In genomic region chr15:91753378-91754080, GRCm38 (mm10) we compare ENCODE assay signal across 11 mouse cellular contexts.
DNase-seq lines count a peak whose midpoint lies in the region; ATAC-seq and TF ChIP-seq lines count a peak whose summit lies in the region.
"Had no signal": no experiment of that assay in that cellular context is flagged by ENCODE, and none has a peak within 500 bp of the region (broad histone marks: within the 10 kb centered on the region; RNA-seq: fewer than 3 reads in every experiment).

No protein-coding gene starts in this region.

- peaks cover 11% of the 10 kb centered on the region for H3K4me1 ChIP-seq in embryonic facial prominence, embryonic 10.5 days
- H3K4me1 ChIP-seq in limb, embryonic 14.5 days (ENCODE audit: control insufficient read depth, insufficient read depth, low read length): no peaks in the 10 kb centered on the region

- no peaks in the 10 kb centered on the region for H3K9me3 ChIP-seq in embryonic facial prominence, embryonic 10.5 days
- H3K9me3 ChIP-seq in limb, embryonic 14.5 days (ENCODE audit: control insufficient read depth, low read length): no peaks in the 10 kb centered on the region

- peak; percentile 30; the same call in 1 of the 2 replicates for ATAC-seq in limb, embryonic 14.5 days (ENCODE audit: low FRiP score, low read depth)

- no peak overlapping the region for H3K4me2 ChIP-seq in limb, embryonic 14.5 days (replicated peaks; ENCODE audit: low read depth, low read length, severe bottlenecking)
- H3K4me2 ChIP-seq: liver, embryonic 11.5 days had no signal

- no peak overlapping the region for H3K9ac ChIP-seq in limb, embryonic 14.5 days (ENCODE audit: low read depth, low read length, severe bottlenecking)

- peak; percentile 28 for DNase-seq in layer of hippocampus, adult 9-11 months
- DNase-seq in layer of hippocampus, adult 9-10 months (ENCODE audit: low spot score): no peak
- DNase-seq in brain, embryonic 14.5 days (ENCODE audit: low read depth): peak; percentile 47
- DNase-seq in embryonic facial prominence, embryonic 10.5 days (ENCODE audit: low spot score): peak; percentile 56
- DNase-seq in limb, embryonic 14.5 days (ENCODE audit: low spot score): peak; percentile 5
- DNase-seq in kidney, postnatal 25 days: no peak
- no peak for DNase-seq in right cerebral cortex, postnatal 25 days
- DNase-seq: cerebellum, postnatal 36 days; kidney, adult 2 months had no signal

- no peak overlapping the region for H3K4me3 ChIP-seq in embryonic facial prominence, embryonic 10.5 days
- H3K4me3 ChIP-seq in limb, embryonic 14.5 days (replicated peaks; ENCODE audit: low read length): no peak overlapping the region

- TF ChIP-seq CTCF in brain, embryonic 14.5 days (IDR thresholded peaks at IDR 0.05; ENCODE audit: borderline replicate concordance, extremely low read depth, insufficient read depth, insufficient read length): no peak

- H3K36me3 ChIP-seq in embryonic facial prominence, embryonic 10.5 days (replicated peaks): no peaks in the 10 kb centered on the region
- 0 out of 2 replicates have a peak, but pooled peaks cover 9% of the 10 kb centered on the region for H3K36me3 ChIP-seq in limb, embryonic 14.5 days (ENCODE audit: control insufficient read depth, insufficient read depth, low read length)

- no peak for TF ChIP-seq POLR2A in brain, embryonic 14.5 days (IDR thresholded peaks at IDR 0.05; ENCODE audit: borderline replicate concordance, extremely low read depth, insufficient read depth, insufficient read length, poor library complexity, severe bottlenecking)
- no peak for TF ChIP-seq POLR2A in limb, embryonic 14.5 days (IDR thresholded peaks at IDR 0.05; ENCODE audit: borderline replicate concordance, extremely low read depth, insufficient read depth, insufficient read length)

- H3K27ac ChIP-seq in embryonic facial prominence, embryonic 10.5 days (replicated peaks): peak overlapping the region; percentile 27
- H3K27ac ChIP-seq in limb, embryonic 14.5 days (replicated peaks; ENCODE audit: low read depth, low read length): no peak overlapping the region
- H3K27ac ChIP-seq: macrophage had no signal

- 63% methylated on average over 14 of the region's 14 CpGs for WGBS in embryonic facial prominence, embryonic 10.5 days
- 71% methylated on average over 14 of the region's 14 CpGs for WGBS in limb, embryonic 14.5 days

- H3K27me3 ChIP-seq in embryonic facial prominence, embryonic 10.5 days (replicated peaks; ENCODE audit: low read depth, poor library complexity, severe bottlenecking): no peaks in the 10 kb centered on the region
- H3K27me3 ChIP-seq in limb, embryonic 14.5 days (ENCODE audit: control insufficient read depth, insufficient read depth, low read length): no peaks in the 10 kb centered on the region

Comparison
In these comparisons a context has a peak if more than half of its experiments do, and no peak if none do; other contexts are left out.
1. DNase-seq: peak in layer of hippocampus, adult 9-11 months (single experiment), brain, embryonic 14.5 days (single experiment), embryonic facial prominence, embryonic 10.5 days (single experiment) and limb, embryonic 14.5 days (single experiment); none in layer of hippocampus, adult 9-10 months (single experiment), kidney, postnatal 25 days (0 of 2) and right cerebral cortex, postnatal 25 days (single experiment).